Mouse (Mus musculus) ovary, adult 10 weeks (tissue): Measurements from ENCODE around the gene Gm7361. TPM values are rescaled to one million over a fixed set of nuclear protein-coding genes. Genes with fewer than 3 reads are reported as not detected.

ENCODE experiments used
- polyA plus RNA-seq: library from polyadenylated mRNA; stranded (reverse); fragments of 350-450 nt; fragmentation: Illumina TruSeq; extraction: RNeasy Lipid Tissue Mini Kit (QIAGEN cat#74804); gene quantifications from one replicate; pipeline ENCODE4 v1.2.3, GENCODE M21; 2014

Gm7361 gene
- polyA plus RNA-seq: 6.3 TPM

GRCm38 (mm10) chr5:26257391-26257790, at the start of gene Gm7361:
Gene Gm7361 (plus strand): TSS chr5:26257691.

Other genes with a start within 250 kb of the Gm7361 start
- gene Gm5862, start 234.8 kb upstream of the Gm7361 start, polyA plus RNA-seq: 0.40 TPM
- gene Speer4a, start 218.1 kb upstream of the Gm7361 start, polyA plus RNA-seq: 4.7 TPM
- gene Gm7347, start 199.1 kb upstream of the Gm7361 start, polyA plus RNA-seq: 0.77 TPM
- 0.31 TPM for gene Gm10471, start 168.4 kb upstream of the Gm7361 start, polyA plus RNA-seq
- gene 5031410I06Rik, start 152.3 kb upstream of the Gm7361 start, polyA plus RNA-seq: 0.91 TPM
- 0.97 TPM for gene Gm10220, start 136.3 kb upstream of the Gm7361 start, polyA plus RNA-seq